Comparison of ENCODE assay signal across 8 mouse cellular contexts in genomic region chr16:8686121-8686870, GRCm38 (mm10). TPM values are rescaled to one million over a fixed set of nuclear protein-coding genes. Genes with fewer than 3 reads are reported as not detected.
DNase-seq lines count a peak whose midpoint lies in the region; ATAC-seq lines count a peak whose summit lies in the region.

No protein-coding gene starts in this region.

- H3K9me3 ChIP-seq in hindbrain, embryonic 14.5 days (ENCODE audit: control insufficient read depth, low read length): no peaks in the 10 kb centered on the region

- peak; percentile 76 for DNase-seq in T-cell, adult 2 months (ENCODE audit: low spot score)
- peak; percentile 89 to 94 for DNase-seq in cerebellum, postnatal 10 days
- peak; percentile 65 to 75 for DNase-seq in frontal cortex, postnatal 10 days (ENCODE audit: low spot score in 2 of 2)
- DNase-seq in hindbrain, embryonic 14.5 days (ENCODE audit: low spot score): peak; percentile 76
- peak; percentile 55 to 81 for DNase-seq in layer of hippocampus, postnatal 25 days (ENCODE audit: extremely low spot score in 1 of 2, low spot score in 1 of 2)
- peak; percentile 79 for DNase-seq in lung, postnatal 25 days (ENCODE audit: low spot score)
- peak; percentile 60 for DNase-seq in retina, postnatal 7 days (ENCODE audit: low read depth, low spot score)
- DNase-seq in urinary bladder, postnatal 36 days (ENCODE audit: low spot score in 2 of 2): peak; percentile 63 to 69

- H3K27ac ChIP-seq in hindbrain, embryonic 14.5 days: no peak overlapping the region

- H3K4me3 ChIP-seq in hindbrain, embryonic 14.5 days (replicated peaks; ENCODE audit: low read length): no peak overlapping the region

- H3K4me2 ChIP-seq in hindbrain, embryonic 14.5 days (replicated peaks): no peak overlapping the region

- H3K4me1 ChIP-seq in hindbrain, embryonic 14.5 days (replicated peaks; ENCODE audit: control insufficient read depth, insufficient read depth, low read length): no peaks in the 10 kb centered on the region

- ATAC-seq in hindbrain, embryonic 14.5 days (ENCODE audit: low FRiP score): peak; percentile 36; the same call in 1 of the 2 replicates

- 55% methylated on average over 7 of the region's 7 CpGs for WGBS in hindbrain, embryonic 14.5 days

- H3K9ac ChIP-seq in hindbrain, embryonic 14.5 days: no peak overlapping the region

- H3K27me3 ChIP-seq in hindbrain, embryonic 14.5 days (ENCODE audit: control insufficient read depth, insufficient read depth, low read length): no peaks in the 10 kb centered on the region

- peaks cover 58% of the 10 kb centered on the region for H3K36me3 ChIP-seq in hindbrain, embryonic 14.5 days (replicated peaks; ENCODE audit: control insufficient read depth, insufficient read depth)

RNA-seq across cellular contexts. Expression of gene Gm5767, which starts 5.7 kb away (rescaled TPM):
- 0.35 TPM in 1 of 2 replicates, not detected in the other for polyA plus RNA-seq in hindbrain, embryonic 14.5 days (2014; fragmentation: Nextera tagmentation; extraction: Ambion mirVana)
- total RNA-seq in layer of hippocampus, postnatal 25 days (2021): not detected

RNA-seq across cellular contexts. Expression of gene Carhsp1, which starts 14.3 kb away (rescaled TPM):
- polyA plus RNA-seq in hindbrain, embryonic 14.5 days (2014; fragmentation: Nextera tagmentation; extraction: Ambion mirVana): 57.0 and 58.8 TPM in 2 replicates
- 10 to 100 TPM; 24.0 to 27.4 TPM for total RNA-seq in layer of hippocampus, postnatal 25 days (2021)

RNA-seq across cellular contexts. Expression of gene Tmem186, which starts 48.8 kb away (rescaled TPM):
- 15.1 and 15.3 TPM in 2 replicates for polyA plus RNA-seq in hindbrain, embryonic 14.5 days (2014; fragmentation: Nextera tagmentation; extraction: Ambion mirVana)
- 10 to 100 TPM; 11.4 to 11.6 TPM for total RNA-seq in layer of hippocampus, postnatal 25 days (2021)

RNA-seq across cellular contexts. Expression of gene Pmm2, which starts 48.8 kb away (rescaled TPM):
- polyA plus RNA-seq in hindbrain, embryonic 14.5 days (2014; fragmentation: Nextera tagmentation; extraction: Ambion mirVana): 31.7 and 37.0 TPM in 2 replicates
- total RNA-seq in layer of hippocampus, postnatal 25 days (2021): 10 to 100 TPM; 27.1 to 35.4 TPM
